ENCODE assay signal across 14 mouse cellular contexts in the genomic region with DNA sequence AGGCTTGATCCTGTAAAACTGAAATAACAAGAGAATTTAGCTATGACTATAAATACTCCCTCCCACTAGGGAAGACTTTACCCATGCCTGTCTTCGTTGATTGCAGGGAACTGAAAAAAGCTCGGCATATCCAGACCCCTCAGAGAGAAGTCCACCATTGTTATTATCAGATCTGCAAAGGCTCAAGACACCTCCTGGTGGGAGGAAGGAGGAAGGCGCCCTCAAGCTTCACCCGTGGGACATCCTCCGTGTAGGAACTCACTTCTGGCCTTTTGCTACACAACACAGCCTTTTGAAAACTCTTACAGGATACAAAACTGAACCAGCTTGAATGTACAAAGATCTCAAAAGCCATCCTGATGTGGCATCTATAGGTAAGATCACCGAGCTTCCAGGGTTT. TPM values are rescaled to one million over a fixed set of nuclear protein-coding genes. Genes with fewer than 3 reads are reported as not detected.
DNase-seq lines count a peak whose midpoint lies in the region; ATAC-seq and TF ChIP-seq lines count a peak whose summit lies in the region.
"Had no signal": no experiment of that assay in that cellular context is flagged by ENCODE, and none has a peak within 500 bp of the region (broad histone marks: within the 10 kb centered on the region; RNA-seq: fewer than 3 reads in every experiment).

No protein-coding gene starts in this region.

- H3K4me3 ChIP-seq in lung, embryonic 14.5 days (ENCODE audit: low read depth, low read length) = no peak overlapping the region
- no peak overlapping the region for H3K4me3 ChIP-seq in cortical plate, adult 2 months (ENCODE audit: insufficient read depth, low read length)
- H3K4me3 ChIP-seq: forebrain, embryonic 13.5 days; limb, embryonic 12.5 days; neural tube, embryonic 12.5 days had no signal

- no peaks in the 10 kb centered on the region for H3K36me3 ChIP-seq in lung, embryonic 14.5 days (ENCODE audit: insufficient read depth)
- H3K36me3 ChIP-seq: limb, embryonic 12.5 days; neural tube, embryonic 12.5 days had no signal

- no peak overlapping the region for H3K9ac ChIP-seq in lung, embryonic 14.5 days
- H3K9ac ChIP-seq: forebrain, embryonic 13.5 days; limb, embryonic 12.5 days; neural tube, embryonic 12.5 days had no signal

- WGBS in lung, embryonic 14.5 days = 45% methylated on average over 6 of the region's 6 CpGs

- no peaks in the 10 kb centered on the region for H3K4me1 ChIP-seq in lung, embryonic 14.5 days (ENCODE audit: insufficient read depth)
- H3K4me1 ChIP-seq in cortical plate, adult 2 months (ENCODE audit: control insufficient read depth, insufficient read depth, low read length) = no peaks in the 10 kb centered on the region
- H3K4me1 ChIP-seq: forebrain, embryonic 13.5 days; limb, embryonic 12.5 days; neural tube, embryonic 12.5 days had no signal

- no peaks in the 10 kb centered on the region for H3K27me3 ChIP-seq in lung, embryonic 14.5 days (ENCODE audit: insufficient read depth, low read length)
- H3K27me3 ChIP-seq: neural tube, embryonic 12.5 days had no signal

- no peak overlapping the region for H3K4me2 ChIP-seq in lung, embryonic 14.5 days
- H3K4me2 ChIP-seq: forebrain, embryonic 13.5 days; limb, embryonic 12.5 days; neural tube, embryonic 12.5 days had no signal

- no peak for TF ChIP-seq POLR2A in cortical plate, adult 2 months (IDR thresholded peaks at IDR 0.05; ENCODE audit: extremely low read depth, insufficient read depth, low read length)

- intact Hi-C loops in heart, postnatal 14 days (cut with DNase I) = no loop called here

- ATAC-seq in lung, embryonic 14.5 days (ENCODE audit: insufficient read depth) = no peak
- ATAC-seq: forebrain, embryonic 13.5 days had no signal

- H3K9me3 ChIP-seq in lung, embryonic 14.5 days (ENCODE audit: low read depth, low read length) = no peaks in the 10 kb centered on the region
- H3K9me3 ChIP-seq: forebrain, embryonic 13.5 days; limb, embryonic 12.5 days; neural tube, embryonic 12.5 days had no signal

- H3K27ac ChIP-seq in lung, embryonic 14.5 days (ENCODE audit: low read depth) = no peak overlapping the region
- no peak overlapping the region for H3K27ac ChIP-seq in cortical plate, adult 2 months (ENCODE audit: insufficient read depth, low read length)
- H3K27ac ChIP-seq: forebrain, embryonic 13.5 days; limb, embryonic 12.5 days; neural tube, embryonic 12.5 days had no signal

- TF ChIP-seq CTCF in lung, embryonic 14.5 days (IDR thresholded peaks at IDR 0.05; ENCODE audit: low read depth) = peak; percentile 44; the same call in 1 of the 2 replicates
- 0 out of 2 replicates have a peak, but pooled peaks have one; percentile 11 for TF ChIP-seq CTCF in cortical plate, adult 2 months (IDR thresholded peaks at IDR 0.05; ENCODE audit: extremely low read depth, insufficient read depth, low read length)

- DNase-seq in embryo, embryonic 10.5 days (ENCODE audit: low spot score) = peak; percentile 2
- no peak for DNase-seq in embryo, embryonic 11 days
- no peak for DNase-seq in lung, embryonic 14.5 days
- DNase-seq in lung, postnatal 14 days = no peak
- DNase-seq in thymus, postnatal 0 days (ENCODE audit: low spot score) = peak; percentile 14
- no peak for DNase-seq in heart, postnatal 14 days
- no peak for DNase-seq in cerebellum, postnatal 14 days
- DNase-seq: spleen, adult 18-20 months had no signal

RNA-seq across cellular contexts. Expression of a gene that starts 5.4 kb away (rescaled TPM):
- 136 and 143 TPM in 2 replicates for polyA plus RNA-seq in lung, embryonic 14.5 days (2014; fragmentation: Nextera tagmentation; extraction: Ambion mirVana)
- polyA plus RNA-seq in cortical plate, adult 2 months (2012; rRNA removed) = 40.4 and 41.9 TPM in 2 replicates
- polyA plus RNA-seq in thymus, postnatal 0 days (2015; fragmentation: Nextera tagmentation; extraction: Ambion mirVana) = 190 and 207 TPM in 2 replicates
- total RNA-seq in heart, postnatal 14 days (2021) = 10 to 100 TPM; 31.8 to 36.3 TPM

RNA-seq across cellular contexts. Expression of a gene that starts 25.3 kb away (rescaled TPM):
- not detected in 2 replicates for polyA plus RNA-seq in lung, embryonic 14.5 days (2014; fragmentation: Nextera tagmentation; extraction: Ambion mirVana)
- polyA plus RNA-seq in cortical plate, adult 2 months (2012; rRNA removed) = 0.19 TPM in 1 of 2 replicates, not detected in the other
- polyA plus RNA-seq in thymus, postnatal 0 days (2015; fragmentation: Nextera tagmentation; extraction: Ambion mirVana) = not detected in 2 replicates
- not detected for total RNA-seq in heart, postnatal 14 days (2021)
- polyA plus RNA-seq: embryonic facial prominence, embryonic 11.5 days; limb, embryonic 12.5 days; neural tube, embryonic 12.5 days; urinary bladder, adult 2 months had no signal

RNA-seq across cellular contexts. Expression of a gene that starts 26.8 kb away (rescaled TPM):
- polyA plus RNA-seq in lung, embryonic 14.5 days (2014; fragmentation: Nextera tagmentation; extraction: Ambion mirVana) = not detected in 2 replicates
- 0.11 and 0.17 TPM in 2 replicates for polyA plus RNA-seq in cortical plate, adult 2 months (2012; rRNA removed)
- 0.31 and 0.35 TPM in 2 replicates for polyA plus RNA-seq in thymus, postnatal 0 days (2015; fragmentation: Nextera tagmentation; extraction: Ambion mirVana)
- not detected for total RNA-seq in heart, postnatal 14 days (2021)
- polyA plus RNA-seq: embryonic facial prominence, embryonic 11.5 days; limb, embryonic 12.5 days; neural tube, embryonic 12.5 days; urinary bladder, adult 2 months had no signal

RNA-seq across cellular contexts. Expression of a gene that starts 27.6 kb away (rescaled TPM):
- not detected in 2 replicates for polyA plus RNA-seq in lung, embryonic 14.5 days (2014; fragmentation: Nextera tagmentation; extraction: Ambion mirVana)
- 0.36 TPM in 1 of 2 replicates, not detected in the other for polyA plus RNA-seq in cortical plate, adult 2 months (2012; rRNA removed)
- polyA plus RNA-seq in thymus, postnatal 0 days (2015; fragmentation: Nextera tagmentation; extraction: Ambion mirVana) = 0.13 and 0.17 TPM in 2 replicates
- not detected for total RNA-seq in heart, postnatal 14 days (2021)
- polyA plus RNA-seq: limb, embryonic 12.5 days; neural tube, embryonic 12.5 days; urinary bladder, adult 2 months had no signal

RNA-seq across cellular contexts. Expression of a gene that starts 29.8 kb away (rescaled TPM):
- polyA plus RNA-seq in lung, embryonic 14.5 days (2014; fragmentation: Nextera tagmentation; extraction: Ambion mirVana) = 12.2 and 16.0 TPM in 2 replicates
- 34.9 and 36.6 TPM in 2 replicates for polyA plus RNA-seq in cortical plate, adult 2 months (2012; rRNA removed)
- polyA plus RNA-seq in thymus, postnatal 0 days (2015; fragmentation: Nextera tagmentation; extraction: Ambion mirVana) = 16.0 and 17.6 TPM in 2 replicates
- total RNA-seq in heart, postnatal 14 days (2021) = 1 to 10 TPM; 3.3 to 3.4 TPM

Comparison
In these comparisons a context has a peak if more than half of its experiments do, and no peak if none do; other contexts are left out.
1. DNase-seq: peak in embryo, embryonic 10.5 days (single experiment) and thymus, postnatal 0 days (single experiment); none in embryo, embryonic 11 days (single experiment), lung, embryonic 14.5 days (single experiment), lung, postnatal 14 days (single experiment), heart, postnatal 14 days (0 of 2) and cerebellum, postnatal 14 days (0 of 2).